Mouse (Mus musculus) spleen, adult 2 months (tissue): ENCODE data around the gene Cdk13. TPM values are rescaled to one million over a fixed set of nuclear protein-coding genes. Genes with fewer than 3 reads are reported as not detected.

Experiments used
- DNase-seq, 2 experiments: peaks; one replicate each; pipeline versions ENCODE4 v3.0.0 to v3.0.0-alpha.2; 2012 to 2021; ENCODE audit warnings: low spot score in 2 of 2, low read depth in 1 of 2
- H3K27ac ChIP-seq: fragments of 200-500 bp; 2 replicates; pipeline ENCODE4 v1.5.1; 2012; ENCODE audit warnings: low read length, inconsistent platforms; ENCODE audit not compliant: insufficient read depth
- H3K27me3 ChIP-seq: fragments of 200-500 bp; 2 replicates; pipeline ENCODE4 v1.6.1; 2012; ENCODE audit warnings: mild to moderate bottlenecking, moderate library complexity, low read length, inconsistent platforms; ENCODE audit not compliant: control insufficient read depth, insufficient read depth
- H3K36me3 ChIP-seq: fragments of 200-500 bp; 2 replicates; pipeline ENCODE4 v1.6.1; 2012; ENCODE audit warnings: mild to moderate bottlenecking, low read length, inconsistent platforms; ENCODE audit not compliant: control insufficient read depth, insufficient read depth
- H3K4me1 ChIP-seq: fragments of 200-500 bp; 2 replicates; pipeline ENCODE4 v1.6.1; 2011; ENCODE audit warnings: inconsistent platforms; ENCODE audit not compliant: control insufficient read depth, insufficient read depth, insufficient read length
- H3K4me3 ChIP-seq: fragments of 200-500 bp; 2 replicates; pipeline ENCODE4 v1.5.1; 2011; ENCODE audit warnings: mild to moderate bottlenecking, inconsistent platforms; ENCODE audit not compliant: insufficient read depth, insufficient read length; ENCODE audit errors: extremely low read depth
- CTCF ChIP-seq: fragments of 200-500 bp; IDR thresholded peaks from 2 replicates; pipeline ENCODE4 v1.5.1; 2011; ENCODE audit warnings: mild to moderate bottlenecking, inconsistent platforms; ENCODE audit not compliant: insufficient read depth, insufficient read length, insufficient replicate concordance; ENCODE audit errors: extremely low read depth
- POLR2A ChIP-seq: fragments of 200-500 bp; IDR thresholded peaks from 2 replicates; pipeline ENCODE4 v1.6.1; 2011; ENCODE audit warnings: low read depth, low read length, inconsistent platforms
- WGBS: fragments of 180-500 bp; shearing (Covaris S2); methylation state at CpG from one replicate; pipeline ENCODE4 v1.1.7; 2018; 5-methylcytosine and 5-hydroxymethylcytosine counted together
- polyA plus RNA-seq: library from polyadenylated mRNA; depleted of rRNA; stranded (reverse); fragments of >200 nt; gene quantifications from 2 replicates; pipeline ENCODE4 v1.2.3, GENCODE M21; 2012

The Cdk13 gene
- polyA plus RNA-seq, 1 experiment, result 43.8 TPM

DNA sequence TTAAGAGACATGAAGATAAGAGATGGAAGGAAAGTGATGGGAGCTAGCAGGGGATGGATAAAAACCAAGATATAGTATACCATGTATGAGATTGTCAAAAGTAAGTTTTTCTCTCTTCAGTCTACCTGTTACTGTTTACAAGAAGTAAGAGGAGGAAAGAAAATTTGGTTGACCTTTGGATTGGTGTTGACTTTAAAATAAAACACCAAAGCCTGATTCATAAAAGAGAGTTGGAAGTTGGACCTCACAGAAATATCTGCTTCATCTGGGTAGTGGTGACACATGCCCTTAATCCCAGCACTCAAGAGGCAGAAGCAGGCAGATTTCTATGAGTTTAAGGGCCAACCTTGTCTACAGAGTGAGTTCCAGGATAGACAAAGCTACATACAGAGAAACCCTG is 102.6 kb downstream of the Cdk13 start:
- H3K4me1 ChIP-seq, result no peaks in the 10 kb centered on the region
- H3K27me3 ChIP-seq, result no peaks in the 10 kb centered on the region
- TF ChIP-seq CTCF (no peak), POLR2A (no peak)
- no peaks in the 10 kb centered on the region; the same call in 1 of the 2 replicates for H3K36me3 ChIP-seq
- H3K4me3 ChIP-seq, result no peak overlapping the region
- DNase-seq, result no peak
- no peak overlapping the region for H3K27ac ChIP-seq

DNA sequence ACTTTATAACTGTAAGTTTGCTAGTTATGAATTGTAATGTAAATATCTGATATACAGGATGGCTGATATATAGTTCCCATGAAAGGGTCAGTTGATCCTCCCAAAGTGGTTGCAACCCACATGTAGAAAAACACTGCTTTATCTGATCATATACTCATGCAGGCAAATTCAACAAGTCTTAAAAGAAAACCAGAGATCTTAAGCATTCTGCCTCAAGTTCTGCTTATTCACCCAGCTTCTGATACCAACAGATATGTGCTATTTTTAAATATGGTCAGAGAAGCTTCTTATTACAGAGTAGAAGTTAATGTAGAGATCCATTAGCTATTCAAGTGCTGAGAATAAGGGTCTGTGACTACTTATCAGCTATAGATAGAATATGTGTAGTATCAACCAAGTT is 103.6 kb downstream of the Cdk13 start:
- Histone ChIP-seq H3K36me3 (no peaks in the 10 kb centered on the region; the same call in 1 of the 2 replicates), H3K4me1 (no peaks in the 10 kb centered on the region), H3K27ac (no peak overlapping the region), H3K27me3 (no peaks in the 10 kb centered on the region), H3K4me3 (no peak overlapping the region)
- TF ChIP-seq POLR2A, result no peak
- no peak for TF ChIP-seq CTCF
- no peak for DNase-seq

- DNase-seq, result no peak
- Histone ChIP-seq H3K36me3 (no peaks in the 10 kb centered on the region), H3K4me1 (no peaks in the 10 kb centered on the region), H3K27ac (no peak overlapping the region), H3K27me3 (no peaks in the 10 kb centered on the region), H3K4me3 (no peak overlapping the region)
- WGBS, result 85% methylated on average over 3 of the region's 3 CpGs
- TF ChIP-seq POLR2A, result no peak
- TF ChIP-seq CTCF, result no peak
These were observed 104.7 kb downstream of the Cdk13 start for GRCm38 (mm10) chr13:17700090-17700715.

GRCm38 (mm10) chr13:17695898-17696580 is 108.9 kb downstream of the Cdk13 start:
- TF ChIP-seq CTCF, result no peak
- TF ChIP-seq POLR2A, result no peak
- peak overlapping the region; percentile 99 for H3K27ac ChIP-seq
- H3K4me1 ChIP-seq, result no peaks in the 10 kb centered on the region
- DNase-seq, result no peak
- H3K36me3 ChIP-seq, result no peaks in the 10 kb centered on the region
- no peaks in the 10 kb centered on the region for H3K27me3 ChIP-seq
- WGBS, result 1% methylated on average over 7 of the region's 7 CpGs
- H3K4me3 ChIP-seq, result peak overlapping the region; percentile 74

DNA sequence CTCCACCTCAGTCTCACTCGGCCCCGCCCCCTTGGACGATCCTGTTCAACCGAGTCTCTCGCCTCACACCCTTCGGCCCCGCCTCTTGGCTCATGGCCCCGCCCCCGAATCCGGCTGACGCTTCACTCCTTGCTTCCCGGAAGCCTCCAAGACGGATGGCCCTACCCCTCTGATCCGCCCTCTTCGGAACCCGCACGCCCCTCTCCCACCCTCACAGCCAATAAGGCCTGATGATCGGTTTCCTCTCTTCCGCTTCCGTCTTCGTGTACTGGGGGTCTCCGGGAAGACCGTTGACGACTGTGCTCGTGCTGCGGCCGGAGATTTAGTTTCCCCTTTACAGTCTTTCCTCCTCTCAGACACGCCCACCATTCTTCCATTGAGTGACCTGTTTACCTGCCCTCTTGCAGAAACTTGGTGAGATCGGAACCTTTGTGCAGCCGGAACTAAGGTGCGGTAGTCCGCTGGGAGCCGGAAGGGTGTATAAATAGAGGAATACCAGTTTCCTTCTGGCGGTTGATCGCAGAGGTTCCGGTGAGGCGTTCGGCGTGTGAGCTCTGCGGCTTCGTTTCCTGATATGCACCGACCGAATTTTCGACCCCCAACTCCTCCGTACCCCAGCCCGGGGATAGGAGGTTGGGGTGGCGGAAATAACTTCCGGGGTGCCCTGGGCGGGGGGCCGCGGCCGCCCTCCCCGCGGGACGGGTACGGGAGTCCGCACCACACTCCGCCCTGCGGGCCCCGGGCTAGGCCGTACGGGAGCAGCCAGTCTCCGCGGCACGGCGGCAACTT is 109.8 kb downstream of the Cdk13 start, which contains the start of the genes Mplkip and Sugct:
Gene Mplkip (plus strand): TSS at position 282 of the 789 bp plus-strand sequence.
Gene Sugct (minus strand): TSS at position 643 of the 789 bp plus-strand sequence.
- Histone ChIP-seq H3K27ac (peak within 1 kb of the TSS; percentile 99), H3K4me1 (no peaks in the 10 kb centered on the region), H3K4me3 (peak within 1 kb of the TSS; percentile 86), H3K36me3 (no peaks in the 10 kb centered on the region), H3K27me3 (no peaks in the 10 kb centered on the region)
- no peak for TF ChIP-seq CTCF
- TF ChIP-seq POLR2A, result peak; percentile 86
- DNase-seq, result peak; percentile 100
- under 1% methylated on average over 65 of the region's 66 CpGs for WGBS

- H3K27me3 ChIP-seq, result no peaks in the 10 kb centered on the region
- no peak for DNase-seq
These were observed 110.5 kb downstream of the Cdk13 start for GRCm38 (mm10) chr13:17694414-17694813.

GRCm38 (mm10) chr13:17693816-17694215 is 111.1 kb downstream of the Cdk13 start:
- DNase-seq, result no peak
- no peak overlapping the region for H3K4me3 ChIP-seq

More at GRCm38 (mm10) chr13:17694414-17694813, 110.5 kb downstream of the Cdk13 start:
- Histone ChIP-seq H3K4me1 (no peaks in the 10 kb centered on the region), H3K4me3 (peak overlapping the region; percentile 86), H3K36me3 (no peaks in the 10 kb centered on the region), H3K27ac (peak overlapping the region; percentile 81)
- no peak for TF ChIP-seq POLR2A
- no peak for TF ChIP-seq CTCF
- under 1% methylated on average over 24 of the region's 25 CpGs for WGBS

More at GRCm38 (mm10) chr13:17693816-17694215, 111.1 kb downstream of the Cdk13 start:
- TF ChIP-seq POLR2A, result no peak
- TF ChIP-seq CTCF, result no peak
- H3K36me3 ChIP-seq, result no peaks in the 10 kb centered on the region
- WGBS, result 51% methylated on average over 5 of the region's 5 CpGs
- no peaks in the 10 kb centered on the region for H3K27me3 ChIP-seq
- H3K27ac ChIP-seq, result no peak overlapping the region
- no peaks in the 10 kb centered on the region for H3K4me1 ChIP-seq
